Mouse (Mus musculus) CH12.LX (cell line): Measurements from ENCODE around the gene Nup188. TPM values are rescaled to one million over a fixed set of nuclear protein-coding genes. Genes with fewer than 3 reads are reported as not detected.

ENCODE experiments used
- DNase-seq: peaks from one replicate; pipeline ENCODE4 v3.0.0-alpha.2; 2013; ENCODE audit errors: extremely low read depth
- H3K27ac ChIP-seq: 2 replicates; pipeline ENCODE4 v1.5.1; 2012; ENCODE audit warnings: low read depth, mild to moderate bottlenecking, control low read depth, moderate library complexity; ENCODE audit not compliant: insufficient read depth
- H3K27me3 ChIP-seq: replicated peaks from 2 replicates; pipeline ENCODE3; 2012; ENCODE audit warnings: inconsistent platforms
- H3K36me3 ChIP-seq, 2 experiments: replicated peaks in 1 of 2; 2 replicates each; pipeline versions ENCODE3 to v1.6.1; 2012; ENCODE audit warnings: inconsistent platforms in 1 of 2, low read length in 1 of 2, mild to moderate bottlenecking in 1 of 2, mixed read lengths in 1 of 2, moderate library complexity in 1 of 2; ENCODE audit not compliant: control insufficient read depth in 1 of 2, insufficient read depth in 1 of 2
- H3K4me1 ChIP-seq, 2 experiments: 2 replicates each; pipeline ENCODE4 v1.6.1; 2012; ENCODE audit warnings: inconsistent platforms in 1 of 2, moderate library complexity in 1 of 2; ENCODE audit not compliant: insufficient read depth in 2 of 2, control insufficient read depth in 1 of 2
- H3K4me2 ChIP-seq: 2 replicates; pipeline ENCODE4 v1.6.1; 2012; ENCODE audit warnings: low read depth, mild to moderate bottlenecking, control low read depth; ENCODE audit not compliant: poor library complexity, insufficient read depth, severe bottlenecking
- H3K4me3 ChIP-seq, 3 experiments: fragments of 150-350 bp in 1 of 3; sonication (generic) in 1 of 3; replicated peaks in 1 of 3; 2 replicates each; pipeline versions ENCODE3 to v1.5.1; 2011 to 2012; ENCODE audit warnings: low read depth in 2 of 3, low read length in 2 of 3, mild to moderate bottlenecking in 2 of 3, moderate library complexity in 2 of 3, control low read depth in 1 of 3, improper control_type of control experiment in 1 of 3, inconsistent platforms in 1 of 3, mixed read lengths in 1 of 3; ENCODE audit not compliant: poor library complexity in 1 of 3
- H3K79me2 ChIP-seq: replicated peaks from 2 replicates; pipeline ENCODE4 v1.6.1; 2012; ENCODE audit warnings: mild to moderate bottlenecking, moderate library complexity; ENCODE audit not compliant: control insufficient read depth, poor library complexity, insufficient read depth, severe bottlenecking; ENCODE audit errors: extremely low read depth
- H3K9ac ChIP-seq: 2 replicates; pipeline ENCODE4 v1.6.1; 2012; ENCODE audit warnings: low read depth, mild to moderate bottlenecking, control low read depth, moderate library complexity; ENCODE audit not compliant: insufficient read depth
- H3K9me3 ChIP-seq: replicated peaks from 2 replicates; pipeline ENCODE3; 2012; ENCODE audit warnings: low read length, inconsistent platforms, mixed read lengths
- CHD2 ChIP-seq: IDR thresholded peaks from 2 replicates; pipeline ENCODE4 v1.6.1; 2011; ENCODE audit warnings: low read length, improper control_type of control experiment
- CTCF ChIP-seq, 2 experiments: IDR thresholded peaks in 1 of 2; conservative IDR thresholded peaks in 1 of 2; 2 replicates each; pipeline ENCODE4 v1.5.1; 2011 to 2012; ENCODE audit warnings: low read depth in 2 of 2, low read length in 2 of 2, improper control_type of control experiment in 1 of 2, inconsistent platforms in 1 of 2, mild to moderate bottlenecking in 1 of 2, moderate library complexity in 1 of 2
- E2F4 ChIP-seq: IDR thresholded peaks from 2 replicates; pipeline ENCODE4 v1.6.1; 2011; ENCODE audit warnings: low read depth, low read length, improper control_type of control experiment; ENCODE audit not compliant: insufficient replicate concordance
- ELF1 ChIP-seq: IDR thresholded peaks from 2 replicates; pipeline ENCODE4 v1.6.1; 2014; ENCODE audit warnings: low read depth, mild to moderate bottlenecking, inconsistent platforms, low read length, improper control_type of control experiment
- EP300 ChIP-seq: IDR thresholded peaks from 2 replicates; pipeline ENCODE4 v1.6.1; 2011; ENCODE audit warnings: low read length, improper control_type of control experiment
- ETS1 ChIP-seq: conservative IDR thresholded peaks from 2 replicates; pipeline ENCODE4 v1.6.1; 2012; ENCODE audit warnings: low read depth, mild to moderate bottlenecking, inconsistent platforms, low read length, improper control_type of control experiment, moderate library complexity
- GABPA ChIP-seq: IDR thresholded peaks from 2 replicates; pipeline ENCODE4 v1.6.1; 2012; ENCODE audit warnings: low read depth, low read length, improper control_type of control experiment, inconsistent platforms; ENCODE audit not compliant: insufficient replicate concordance
- HCFC1 ChIP-seq: IDR thresholded peaks from 2 replicates; pipeline ENCODE4 v1.6.1; 2012; ENCODE audit warnings: low read depth, mild to moderate bottlenecking, inconsistent platforms, low read length, improper control_type of control experiment
- IRF4 ChIP-seq: IDR thresholded peaks from 2 replicates; pipeline ENCODE4 v1.6.1; 2014; ENCODE audit warnings: low read depth, mild to moderate bottlenecking, inconsistent platforms, low read length, improper control_type of control experiment
- JUN ChIP-seq: IDR thresholded peaks from 2 replicates; pipeline ENCODE4 v1.6.1; 2011; ENCODE audit warnings: low read depth, mild to moderate bottlenecking, low read length, improper control_type of control experiment, moderate library complexity; ENCODE audit not compliant: insufficient read depth
- JUND ChIP-seq: conservative IDR thresholded peaks from 2 replicates; pipeline ENCODE4 v1.6.1; 2011; ENCODE audit warnings: low read depth, low read length, improper control_type of control experiment
- KAT2A ChIP-seq: IDR thresholded peaks from 2 replicates; pipeline ENCODE4 v1.6.1; 2012; ENCODE audit warnings: low read length, improper control_type of control experiment, inconsistent platforms; ENCODE audit not compliant: insufficient replicate concordance
- MAFK ChIP-seq: IDR thresholded peaks from 2 replicates; pipeline ENCODE4 v1.6.1; 2011; ENCODE audit warnings: low read length, improper control_type of control experiment; ENCODE audit not compliant: insufficient replicate concordance
- MAZ ChIP-seq: IDR thresholded peaks from 2 replicates; pipeline ENCODE4 v1.6.1; 2012; ENCODE audit warnings: low read depth, mild to moderate bottlenecking, inconsistent platforms, low read length, improper control_type of control experiment, moderate library complexity
- MEF2A ChIP-seq: IDR thresholded peaks from 2 replicates; pipeline ENCODE4 v1.6.1; 2014; ENCODE audit warnings: low read depth, mild to moderate bottlenecking, inconsistent platforms, low read length, improper control_type of control experiment, borderline replicate concordance
- MYC ChIP-seq: IDR thresholded peaks from 2 replicates; pipeline ENCODE4 v1.6.1; 2011; ENCODE audit warnings: low read depth, mild to moderate bottlenecking, improper control_type of control experiment, low read length
- NRF1 ChIP-seq: IDR thresholded peaks from 2 replicates; pipeline ENCODE4 v1.6.1; 2014; ENCODE audit warnings: low read depth, mild to moderate bottlenecking, inconsistent platforms, low read length, improper control_type of control experiment, moderate library complexity
- PAX5 ChIP-seq: IDR thresholded peaks from 2 replicates; pipeline ENCODE4 v1.6.1; 2012; ENCODE audit warnings: low read length, inconsistent platforms, mixed read lengths
- POLR2A ChIP-seq: IDR thresholded peaks from 2 replicates; pipeline ENCODE4 v1.6.1; 2011; ENCODE audit warnings: low read depth, mild to moderate bottlenecking, improper control_type of control experiment, low read length
- POLR2AphosphoS2 ChIP-seq: IDR thresholded peaks from 2 replicates; pipeline ENCODE4 v1.6.1; 2011; ENCODE audit warnings: low read depth, low read length, improper control_type of control experiment
- RAD21 ChIP-seq: IDR thresholded peaks from 2 replicates; pipeline ENCODE4 v1.6.1; 2011; ENCODE audit warnings: low read depth, mild to moderate bottlenecking, low read length, improper control_type of control experiment, moderate library complexity
- RCOR1 ChIP-seq: conservative IDR thresholded peaks from 2 replicates; pipeline ENCODE4 v1.6.1; 2012; ENCODE audit warnings: low read depth, mild to moderate bottlenecking, inconsistent platforms, low read length, improper control_type of control experiment
- SIN3A ChIP-seq: IDR thresholded peaks from 2 replicates; pipeline ENCODE4 v1.6.1; 2012; ENCODE audit warnings: low read length, improper control_type of control experiment, inconsistent platforms
- SMC3 ChIP-seq: IDR thresholded peaks from 2 replicates; pipeline ENCODE4 v1.6.1; 2011; ENCODE audit warnings: low read depth, low read length, improper control_type of control experiment
- TBP ChIP-seq: conservative IDR thresholded peaks from 2 replicates; pipeline ENCODE4 v1.6.1; 2011; ENCODE audit warnings: low read depth, low read length, improper control_type of control experiment
- TCF12 ChIP-seq: IDR thresholded peaks from 2 replicates; pipeline ENCODE4 v1.6.1; 2014; ENCODE audit warnings: low read depth, mild to moderate bottlenecking, inconsistent platforms, low read length, improper control_type of control experiment
- UBTF ChIP-seq: IDR thresholded peaks from 2 replicates; pipeline ENCODE4 v1.6.1; 2012; ENCODE audit warnings: low read depth, mild to moderate bottlenecking, inconsistent platforms, low read length, improper control_type of control experiment, moderate library complexity
- USF1 ChIP-seq: IDR thresholded peaks from 2 replicates; pipeline ENCODE4 v1.6.1; 2014; ENCODE audit warnings: low read depth, mild to moderate bottlenecking, inconsistent platforms, low read length, improper control_type of control experiment
- USF2 ChIP-seq: conservative IDR thresholded peaks from 2 replicates; pipeline ENCODE4 v1.6.1; 2011; ENCODE audit warnings: low read depth, low read length, improper control_type of control experiment
- ZC3H11A ChIP-seq: IDR thresholded peaks from 2 replicates; pipeline ENCODE4 v1.6.1; 2012; ENCODE audit warnings: low read depth, mild to moderate bottlenecking, inconsistent platforms, low read length, improper control_type of control experiment
- ZMIZ1 ChIP-seq: IDR thresholded peaks from 2 replicates; pipeline ENCODE4 v1.6.1; 2012; ENCODE audit warnings: low read depth, mild to moderate bottlenecking, inconsistent platforms, low read length, improper control_type of control experiment
- ZNF384 ChIP-seq: IDR thresholded peaks from 2 replicates; pipeline ENCODE4 v1.6.1; 2012; ENCODE audit warnings: low read depth, low read length, improper control_type of control experiment, inconsistent platforms
- dilution Hi-C: fragments of 300-500 bp; cut with MboI; formaldehyde crosslinking; loops from 2 replicates; pipeline ENCODE4 v1.14.3; 2020; ENCODE audit warnings: low sequenced_read_pairs; ENCODE audit not compliant: extremely low pct_unique_long_range_greater_than_20kb, extremely low pct_ligation_motif_present
- in situ Hi-C: fragments of 300-500 bp; cut with MboI; formaldehyde crosslinking; loops from 3 replicates; pipeline ENCODE4 v1.14.3; 2019; ENCODE audit warnings: low sequenced_read_pairs, low pct_ligation_motif_present, low pct_unique_long_range_greater_than_20kb, mixed read lengths
- polyA plus RNA-seq: library from polyadenylated mRNA; unstranded; fragments of >175 nt; gene quantifications from 2 replicates; pipeline ENCODE4 v1.2.1, GENCODE M21; 2012; ENCODE audit warnings: low read depth; ENCODE audit not compliant: insufficient read length
- total RNA-seq, 2 experiments: library from RNA; depleted of rRNA; stranded (reverse); fragments of 300-350 nt in 1 of 2; fragments of >200 nt in 1 of 2; gene quantifications; 2 replicates each; pipeline ENCODE4 v1.2.3; 2012 to 2014

The Nup188 gene
- total and polyA plus RNA-seq, 3 experiments, result 19.7 to 58.8 (median 47.6) TPM

- TF ChIP-seq UBTF, result no peak
- no peak for TF ChIP-seq RCOR1
- TF ChIP-seq TBP, result 0 out of 2 replicates have a peak, but pooled peaks have one; percentile 27
- TF ChIP-seq POLR2A, result no peak
- no peak for TF ChIP-seq USF1
- TF ChIP-seq NRF1, result no peak
- no peak for TF ChIP-seq ZNF384
- TF ChIP-seq MAZ, result no peak
- TF ChIP-seq ZC3H11A, result no peak
- no peak for TF ChIP-seq IRF4
- TF ChIP-seq RAD21, result no peak
- TF ChIP-seq MEF2A, result no peak
- TF ChIP-seq PAX5, result no peak
- no peak for TF ChIP-seq JUN
- TF ChIP-seq CHD2, result no peak
- no peak for TF ChIP-seq MAFK
- TF ChIP-seq HCFC1, result no peak
- TF ChIP-seq, all 38 proteins: peak for 7
These were observed 803 bp downstream of the Nup188 start (continued) for GRCm38 (mm10) chr2:30287027-30287373.

- no peak overlapping the region for H3K4me3 ChIP-seq
- dilution Hi-C loops, result no loop called here
- no peaks in the 10 kb centered on the region for H3K27me3 ChIP-seq
- no peak overlapping the region for H3K27ac ChIP-seq
- H3K79me2 ChIP-seq, result no peaks in the 10 kb centered on the region; the same call in 1 of the 2 replicates
- H3K36me3 ChIP-seq, result peaks cover 40 to 85% of the 10 kb centered on the region in 2 experiments
- no peaks in the 10 kb centered on the region for H3K4me1 ChIP-seq
- in situ Hi-C loops, result no loop called here
- TF ChIP-seq SMC3, result peak; percentile 19; the same call in 1 of the 2 replicates
- no peak for TF ChIP-seq USF1
- TF ChIP-seq KAT2A, result no peak
- TF ChIP-seq ZMIZ1, result no peak
- no peak for TF ChIP-seq JUND
- TF ChIP-seq USF2, result no peak
- no peak for TF ChIP-seq NRF1
- TF ChIP-seq TCF12, result no peak
- peak; percentile 39 for TF ChIP-seq RAD21
- TF ChIP-seq MAFK, result no peak
- no peak for TF ChIP-seq IRF4
- no peak for TF ChIP-seq MAZ
- no peak for TF ChIP-seq POLR2AphosphoS2
- TF ChIP-seq TBP, result no peak
- no peak for TF ChIP-seq EP300
- no peak for TF ChIP-seq MYC
- TF ChIP-seq ZNF384, result no peak
- TF ChIP-seq ETS1, result no peak
- no peak for TF ChIP-seq GABPA
- no peak for TF ChIP-seq E2F4
- no peak for TF ChIP-seq SIN3A
- TF ChIP-seq ELF1, result no peak
- peak in 1 of 2 experiments; percentile 50; a peak in 2 of 4 replicates for TF ChIP-seq CTCF (conservative IDR thresholded peaks at IDR 0.05 in 1 of 2, IDR thresholded peaks at IDR 0.05 in 1 of 2; ENCODE audit: low read depth in 2 of 2, low read length in 2 of 2)
- H3K4me2 ChIP-seq, result no peak overlapping the region
- no peaks in the 10 kb centered on the region for H3K9me3 ChIP-seq
- no peak overlapping the region for H3K9ac ChIP-seq
- DNase-seq, result peak; percentile 10
These were observed 13.3 kb downstream of the Nup188 start for GRCm38 (mm10) chr2:30299525-30299924.
